Mouse (Mus musculus) C2C12 (cell line): ENCODE results near the gene Traf5.

Experiments
- CTCF ChIP-seq: IDR thresholded peaks from one replicate; pipeline ENCODE4 v1.5.1; 2011; ENCODE audit not compliant: control insufficient read depth, insufficient read depth, insufficient read length
- MAX ChIP-seq: IDR thresholded peaks from one replicate; pipeline ENCODE4 v1.6.1; 2011; ENCODE audit warnings: mild to moderate bottlenecking, control low read depth
- MYOD1 ChIP-seq: IDR thresholded peaks from one replicate; pipeline ENCODE4 v1.6.1; 2011; ENCODE audit warnings: low read depth; ENCODE audit not compliant: control insufficient read depth, insufficient read length
- USF1 ChIP-seq: IDR thresholded peaks from one replicate; pipeline ENCODE4 v1.6.1; 2011; ENCODE audit warnings: low read depth, mild to moderate bottlenecking, control low read depth, moderate library complexity

DNA sequence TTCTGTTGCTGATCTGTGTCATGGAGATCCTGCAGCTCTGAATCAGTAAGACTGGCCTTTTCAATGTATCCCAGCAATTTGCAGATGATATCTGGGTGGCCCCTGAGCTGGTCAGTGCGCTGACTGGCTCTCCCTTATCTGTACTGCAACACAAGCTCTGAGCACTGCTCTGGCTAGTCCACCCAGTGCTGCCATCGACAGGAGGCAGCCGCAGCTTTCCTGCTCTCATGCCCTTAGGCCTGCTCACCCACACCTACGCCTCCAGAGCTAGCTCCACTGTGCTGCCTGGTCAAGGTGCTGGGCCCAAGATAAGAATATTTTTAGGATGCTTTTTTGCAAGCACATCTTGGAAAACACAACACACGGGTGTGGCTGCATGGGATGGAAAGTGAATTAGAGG, 97.9 kb downstream of the Traf5 start:
- TF ChIP-seq MAX (no peak), CTCF (no peak), MYOD1 (no peak), USF1 (no peak)
